Mouse (Mus musculus) lung, adult 2 months (tissue): ENCODE results near the gene Mutyh. TPM values are rescaled to one million over a fixed set of nuclear protein-coding genes. Genes with fewer than 3 reads are reported as not detected.

Experiments used
- DNase-seq: peaks from one replicate; pipeline ENCODE4 v3.0.0; 2022
- H3K4me1 ChIP-seq: fragments of 200-500 bp; 2 replicates; pipeline ENCODE4 v1.6.1; 2011; ENCODE audit warnings: low read length; ENCODE audit not compliant: control insufficient read depth, insufficient read depth
- H3K4me3 ChIP-seq: fragments of 200-500 bp; replicated peaks from 2 replicates; pipeline ENCODE3; 2011; ENCODE audit warnings: low read depth, mild to moderate bottlenecking, control low read depth, low read length; ENCODE audit errors: extremely low read depth
- CTCF ChIP-seq: fragments of 200-500 bp; IDR thresholded peaks from 2 replicates; pipeline ENCODE4 v1.5.1; 2011; ENCODE audit warnings: mild to moderate bottlenecking, low read length, control low read depth; ENCODE audit not compliant: insufficient read depth
- POLR2A ChIP-seq: fragments of 200-500 bp; IDR thresholded peaks from 2 replicates; pipeline ENCODE4 v1.6.1; 2011; ENCODE audit warnings: low read depth, mild to moderate bottlenecking, control low read depth, low read length, borderline replicate concordance; ENCODE audit errors: extremely low read depth
- WGBS: fragments of 180-500 bp; shearing (Covaris S2); methylation state at CpG from one replicate; pipeline ENCODE4 v1.1.7; 2018; 5-methylcytosine and 5-hydroxymethylcytosine counted together
- polyA plus RNA-seq: library from polyadenylated mRNA; depleted of rRNA; stranded (reverse); fragments of >200 nt; gene quantifications from 2 replicates; pipeline ENCODE4 v1.2.3, GENCODE M21; 2012; rRNA removed

The Mutyh gene
- polyA plus RNA-seq, 1 experiment, result 7.5 TPM

DNA sequence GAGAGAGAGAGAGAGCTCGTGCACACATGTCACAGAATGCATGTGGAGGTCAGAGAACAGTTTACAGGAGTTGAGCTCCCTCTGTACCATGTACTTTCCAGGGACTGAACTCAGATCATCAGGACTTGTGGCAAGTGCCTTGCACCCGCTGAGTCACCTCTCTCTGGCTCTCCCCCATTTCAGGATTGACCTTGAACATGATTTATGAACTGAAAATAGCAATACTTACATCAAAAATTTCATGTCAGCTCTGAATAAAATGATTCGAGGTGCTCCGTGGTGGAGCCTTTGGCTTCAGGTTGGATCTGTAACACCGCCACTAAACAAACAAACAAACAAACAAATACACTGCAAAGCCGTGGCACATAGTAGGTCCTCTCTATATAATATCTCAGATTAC lies 33.3 kb downstream of the Mutyh start:
- no peak for DNase-seq
- TF ChIP-seq CTCF (no peak), POLR2A (no peak)
- Histone ChIP-seq H3K4me1 (no peaks in the 10 kb centered on the region), H3K4me3 (no peak overlapping the region)
- WGBS, result 81% methylated on average over 6 of the region's 6 CpGs

GRCm38 (mm10) chr4:116844324-116844723 lies 36.8 kb downstream of the Mutyh start:
- no peak for DNase-seq
- WGBS, result 94% methylated on average over 3 of the region's 3 CpGs
- no peak overlapping the region for H3K4me3 ChIP-seq
- no peaks in the 10 kb centered on the region for H3K4me1 ChIP-seq
- TF ChIP-seq CTCF, result no peak
- no peak for TF ChIP-seq POLR2A

GRCm38 (mm10) chr4:116849901-116850300 lies 42.4 kb downstream of the Mutyh start:
- 77% methylated on average over 3 of the region's 3 CpGs for WGBS
- Histone ChIP-seq H3K4me1 (no peaks in the 10 kb centered on the region), H3K4me3 (no peak overlapping the region)
- TF ChIP-seq CTCF, result no peak
- TF ChIP-seq POLR2A, result no peak
- no peak for DNase-seq

- TF ChIP-seq CTCF (no peak), POLR2A (no peak)
- no peak overlapping the region for H3K4me3 ChIP-seq
- no peaks in the 10 kb centered on the region for H3K4me1 ChIP-seq
- no peak for DNase-seq
- 23% methylated on average over 2 of the region's 2 CpGs for WGBS
These were observed 46.8 kb downstream of the Mutyh start for GRCm38 (mm10) chr4:116854286-116854685.

GRCm38 (mm10) chr4:116857203-116857602 lies 49.7 kb downstream of the Mutyh start:
- no peaks in the 10 kb centered on the region for H3K4me1 ChIP-seq
- 87% methylated on average over 10 of the region's 10 CpGs for WGBS
- DNase-seq, result no peak
- H3K4me3 ChIP-seq, result no peak overlapping the region
- no peak for TF ChIP-seq POLR2A
- TF ChIP-seq CTCF, result no peak

DNA sequence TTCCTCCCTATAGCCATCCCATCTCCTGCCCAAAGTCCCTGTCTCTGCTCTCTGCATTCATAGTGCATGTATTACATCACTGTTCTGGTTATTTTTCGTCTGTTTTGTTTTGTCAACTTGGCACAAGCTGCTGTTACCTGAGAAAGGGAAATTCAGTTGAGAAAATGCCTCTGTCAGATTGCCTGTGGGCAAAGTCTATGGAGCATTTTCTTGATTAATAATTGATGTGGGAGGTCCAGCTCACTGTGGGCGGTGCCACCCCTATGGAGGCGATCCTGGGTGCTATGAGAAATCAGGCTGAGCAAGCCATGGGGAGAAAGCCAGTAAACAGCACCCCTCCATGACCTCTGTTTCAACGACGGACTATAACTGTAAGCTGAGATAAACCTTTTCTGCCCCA lies 52.2 kb downstream of the Mutyh start:
- 67% methylated on average over 5 of the region's 5 CpGs for WGBS
- TF ChIP-seq CTCF (no peak), POLR2A (no peak)
- no peak overlapping the region for H3K4me3 ChIP-seq
- no peak for DNase-seq
- H3K4me1 ChIP-seq, result no peaks in the 10 kb centered on the region; the same call in 1 of the 2 replicates

DNA sequence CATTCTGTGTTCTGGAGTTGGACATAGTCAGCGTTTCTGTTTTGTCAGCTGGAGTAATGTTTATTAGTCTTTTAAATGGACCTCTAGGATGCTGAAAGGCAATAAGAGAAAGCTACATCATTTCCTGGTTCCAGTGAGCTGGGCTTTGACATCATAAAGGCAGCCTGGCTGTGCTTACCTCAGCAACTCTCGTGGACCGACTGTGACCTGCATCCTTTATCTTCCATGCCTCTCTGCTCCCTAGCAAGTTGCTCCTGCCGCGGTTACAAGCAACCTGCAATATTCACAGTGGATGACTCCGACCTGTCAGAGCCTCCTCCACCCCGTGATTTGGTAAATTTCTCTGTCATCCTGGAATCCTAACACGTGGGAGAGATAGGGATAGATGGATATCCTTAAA lies 54.5 kb downstream of the Mutyh start:
- DNase-seq, result no peak
- WGBS, result 55% methylated on average over 8 of the region's 8 CpGs
- no peak overlapping the region for H3K4me3 ChIP-seq
- no peak for TF ChIP-seq POLR2A
- TF ChIP-seq CTCF, result no peak
- no peaks in the 10 kb centered on the region; the same call in 1 of the 2 replicates for H3K4me1 ChIP-seq

Other genes starting within 250 kb of the Mutyh start
- gene Ccdc17, start 211.1 kb upstream of the Mutyh start, polyA plus RNA-seq, result 52.9 and 55.0 TPM in 2 replicates
- 1.3 and 2.4 TPM in 2 replicates for gene Nasp, start 179.8 kb upstream of the Mutyh start, polyA plus RNA-seq
- gene Akr1a1, start 156.0 kb upstream of the Mutyh start, polyA plus RNA-seq, result 536 and 669 TPM in 2 replicates
- gene Prdx1, start 122.2 kb upstream of the Mutyh start, polyA plus RNA-seq, result 58.4 and 179 TPM in 2 replicates
- gene Mmachc, start 99.3 kb upstream of the Mutyh start, polyA plus RNA-seq, result 6.6 and 8.0 TPM in 2 replicates
- 23.9 and 27.4 TPM in 2 replicates for gene Ccdc163, start 99.2 kb upstream of the Mutyh start, polyA plus RNA-seq
- gene Tesk2, start 86.8 kb upstream of the Mutyh start, polyA plus RNA-seq, result 2.0 and 2.3 TPM in 2 replicates
- gene Toe1, start 83 bp upstream of the Mutyh start, polyA plus RNA-seq, result 17.4 and 22.1 TPM in 2 replicates
- gene Hpdl, start 14.0 kb downstream of the Mutyh start, polyA plus RNA-seq, result 0.53 and 0.69 TPM in 2 replicates
- 1.9 and 2.6 TPM in 2 replicates for gene Zswim5, start 69.7 kb downstream of the Mutyh start, polyA plus RNA-seq
- 42.1 and 56.1 TPM in 2 replicates for gene Urod, start 186.7 kb downstream of the Mutyh start, polyA plus RNA-seq
- 66.3 and 69.1 TPM in 2 replicates for gene Hectd3, start 187.6 kb downstream of the Mutyh start, polyA plus RNA-seq
- 4.3 and 6.1 TPM in 2 replicates for gene Eif2b3, start 211.7 kb downstream of the Mutyh start, polyA plus RNA-seq